Mouse (Mus musculus): ENCODE results near the gene Slc35d1.

DNA sequence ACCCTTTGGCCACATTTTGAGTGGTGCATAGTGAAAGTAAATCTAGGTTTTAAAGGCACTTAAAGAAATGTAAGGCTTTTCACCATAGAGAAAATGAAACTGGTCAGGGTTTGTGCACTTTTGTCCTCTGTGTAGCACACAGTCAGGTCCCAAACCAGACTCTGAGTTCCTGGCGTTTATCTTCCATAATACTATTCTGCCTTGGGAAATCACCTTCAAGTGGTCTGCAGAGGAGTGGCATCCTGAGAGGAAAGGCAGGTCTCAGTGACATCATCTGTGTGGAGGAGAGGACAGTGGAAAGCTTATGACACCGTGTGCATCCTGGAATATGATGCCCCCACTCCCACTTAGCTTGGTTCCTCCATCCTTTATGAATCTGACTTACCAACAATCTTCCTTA is 91.9 kb downstream of the Slc35d1 start:
- TF ChIP-seq CTCF (IDR thresholded peaks at IDR 0.05; ENCODE audit: borderline replicate concordance, extremely low read depth, insufficient read depth, insufficient read length) = no peak
- TF ChIP-seq POLR2A (IDR thresholded peaks at IDR 0.05; ENCODE audit: borderline replicate concordance, extremely low read depth, insufficient read depth, insufficient read length, poor library complexity, severe bottlenecking) = no peak

Measured in brain, embryonic 14.5 days (tissue).